Mouse (Mus musculus) heart, postnatal 0 days (tissue): ENCODE results near the gene Spock1.

Experiments used
- CTCF ChIP-seq: IDR thresholded peaks from 2 replicates; pipeline ENCODE4 v1.5.1; 2016; ENCODE audit warnings: antibody characterized with exemption, control low read depth, low read depth
- EP300 ChIP-seq: IDR thresholded peaks from 2 replicates; pipeline ENCODE4 v1.6.1; 2016; ENCODE audit warnings: antibody characterized with exemption, low read depth

DNA sequence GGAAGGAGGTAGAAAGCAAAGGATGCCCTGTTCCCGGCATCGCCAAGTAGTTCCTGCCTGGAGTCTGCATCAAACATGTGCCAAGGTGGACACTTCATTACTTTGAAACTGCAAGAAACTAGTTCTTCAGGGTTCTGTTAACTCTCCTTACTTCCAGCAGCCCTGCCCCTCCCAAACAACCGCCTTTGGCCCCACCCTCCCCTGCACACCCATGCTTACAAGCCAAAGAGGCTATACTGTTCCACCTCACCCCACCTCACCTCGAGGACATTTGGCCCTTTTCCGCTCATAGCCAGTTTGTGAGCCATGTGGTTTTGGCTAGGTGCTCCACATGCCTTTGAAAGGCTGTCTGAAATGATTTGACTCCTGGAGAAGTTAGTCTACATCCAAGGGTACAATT, 211.4 kb downstream of the Spock1 start:
- TF ChIP-seq CTCF (no peak), EP300 (no peak)
